Mouse (Mus musculus): ENCODE measurements around the gene Zfp385c. TPM values are rescaled to one million over a fixed set of nuclear protein-coding genes. Genes with fewer than 3 reads are reported as not detected.
A peak's percentile ranks its signal among the peaks of the same experiment; 100 is the strongest.

Zfp385c gene
- under 1 TPM; 0.42 to 0.67 TPM for total RNA-seq (2021)
- long read RNA-seq, experiment 1, result 0 reads
- long read RNA-seq, experiment 2, result 0 reads

- no peak for DNase-seq
These were observed at the start of gene Zfp385c for GRCm38 (mm10) chr11:100692164-100692616. Gene Zfp385c (minus strand): TSS chr11:100692455.

GRCm38 (mm10) chr11:100741348-100741747 is 49.1 kb upstream of the Zfp385c start:
- peak; percentile 76 for DNase-seq

- no peak for DNase-seq
These were observed 46.5 kb upstream of the Zfp385c start for GRCm38 (mm10) chr11:100738749-100739148.

- DNase-seq, result peak; percentile 99
These were observed 45.9 kb upstream of the Zfp385c start, which contains the start of gene Rab5c for GRCm38 (mm10) chr11:100738066-100738604. Gene Rab5c (minus strand): TSS chr11:100738215.

GRCm38 (mm10) chr11:100737105-100737733 is 45.0 kb upstream of the Zfp385c start:
- no peak for DNase-seq

- no peak for DNase-seq
These were observed 44.5 kb upstream of the Zfp385c start for GRCm38 (mm10) chr11:100736746-100737080.

- no peak for DNase-seq
These were observed 43.9 kb upstream of the Zfp385c start for GRCm38 (mm10) chr11:100735954-100736745.

GRCm38 (mm10) chr11:100735134-100735865 is 43.0 kb upstream of the Zfp385c start:
- DNase-seq, result no peak

- DNase-seq, result no peak
These were observed 38.4 kb upstream of the Zfp385c start for GRCm38 (mm10) chr11:100730477-100731205.

GRCm38 (mm10) chr11:100729976-100730375 is 37.7 kb upstream of the Zfp385c start:
- no peak for DNase-seq

- no peak for DNase-seq
These were observed 36.3 kb upstream of the Zfp385c start for GRCm38 (mm10) chr11:100728601-100729000.

- no peak for DNase-seq
These were observed 34.9 kb upstream of the Zfp385c start for GRCm38 (mm10) chr11:100727201-100727600.

- DNase-seq, result no peak
These were observed 32.8 kb upstream of the Zfp385c start for GRCm38 (mm10) chr11:100724919-100725512.

GRCm38 (mm10) chr11:100722493-100723028 is 30.3 kb upstream of the Zfp385c start:
- DNase-seq, result no peak

- no peak for DNase-seq
These were observed 29.7 kb upstream of the Zfp385c start for GRCm38 (mm10) chr11:100721776-100722492.

- DNase-seq, result no peak
These were observed 29.0 kb upstream of the Zfp385c start for GRCm38 (mm10) chr11:100721254-100721653.

GRCm38 (mm10) chr11:100720345-100720744 is 28.1 kb upstream of the Zfp385c start:
- no peak for DNase-seq

- DNase-seq, result no peak
These were observed 27.6 kb upstream of the Zfp385c start for GRCm38 (mm10) chr11:100719893-100720292.

- no peak for DNase-seq
These were observed 27.1 kb upstream of the Zfp385c start for GRCm38 (mm10) chr11:100719312-100719711.

GRCm38 (mm10) chr11:100718866-100719265 is 26.6 kb upstream of the Zfp385c start:
- DNase-seq, result no peak

Data from adrenal gland, postnatal 10 days (tissue).